Mouse (Mus musculus) bone marrow, adult 2 months (tissue): ENCODE data around the gene Slc17a8. TPM values are rescaled to one million over a fixed set of nuclear protein-coding genes. Genes with fewer than 3 reads are reported as not detected.

Experiments used
- H3K27ac ChIP-seq: fragments of 200-500 bp; 2 replicates; pipeline ENCODE4 v1.5.1; 2012; ENCODE audit warnings: low read depth, mild to moderate bottlenecking, control low read depth, inconsistent platforms, low read length; ENCODE audit not compliant: control insufficient read depth, poor library complexity, insufficient read depth
- H3K4me1 ChIP-seq: fragments of 200-500 bp; 2 replicates; pipeline ENCODE4 v1.6.1; 2011; ENCODE audit warnings: low read length; ENCODE audit not compliant: control insufficient read depth, insufficient read depth
- H3K4me3 ChIP-seq: fragments of 200-500 bp; replicated peaks from 2 replicates; pipeline ENCODE3; 2011; ENCODE audit warnings: mild to moderate bottlenecking, low read depth, low read length, control low read depth; ENCODE audit not compliant: control insufficient read depth
- CTCF ChIP-seq: fragments of 200-500 bp; IDR thresholded peaks from 2 replicates; pipeline ENCODE4 v1.5.1; 2011; ENCODE audit warnings: low read length, control low read depth; ENCODE audit not compliant: control insufficient read depth, insufficient read depth
- POLR2A ChIP-seq: fragments of 200-500 bp; IDR thresholded peaks from 2 replicates; pipeline ENCODE4 v1.6.1; 2011; ENCODE audit warnings: low read depth, mild to moderate bottlenecking, control low read depth, low read length, borderline replicate concordance; ENCODE audit not compliant: control insufficient read depth
- WGBS: fragments of 180-500 bp; shearing (Covaris S2); methylation state at CpG from one replicate; pipeline ENCODE4 v1.1.7; 2018; 5-methylcytosine and 5-hydroxymethylcytosine counted together
- polyA plus RNA-seq: library from polyadenylated mRNA; stranded (reverse); fragments of >200 nt; gene quantifications from 2 replicates; pipeline ENCODE4 v1.2.4, GENCODE M21; 2011; ENCODE audit warnings: low replicate concordance; ENCODE audit not compliant: missing spikeins, insufficient read depth, insufficient read length

The Slc17a8 gene
- polyA plus RNA-seq, 1 experiment: not detected

- Histone ChIP-seq H3K27ac (no peak overlapping the region), H3K4me3 (no peak overlapping the region), H3K4me1 (no peaks in the 10 kb centered on the region)
- TF ChIP-seq CTCF: no peak
- WGBS: 61% methylated on average over 2 of the region's 2 CpGs
Measured at GRCm38 (mm10) chr10:89531976-89532375, 89.1 kb downstream of the Slc17a8 start.

GRCm38 (mm10) chr10:89531194-89531634, 89.8 kb downstream of the Slc17a8 start:
- Histone ChIP-seq H3K27ac (no peak overlapping the region), H3K4me3 (no peak overlapping the region), H3K4me1 (no peaks in the 10 kb centered on the region)
- 83% methylated on average over 5 of the region's 5 CpGs for WGBS
- TF ChIP-seq POLR2A: no peak
- TF ChIP-seq CTCF: no peak

- TF ChIP-seq CTCF: no peak
- no peak for TF ChIP-seq POLR2A
- 85% methylated on average over 5 of the region's 5 CpGs for WGBS
- Histone ChIP-seq H3K4me3 (no peak overlapping the region), H3K27ac (no peak overlapping the region), H3K4me1 (no peaks in the 10 kb centered on the region)
Measured at GRCm38 (mm10) chr10:89527054-89527453, 94.0 kb downstream of the Slc17a8 start.

GRCm38 (mm10) chr10:89525823-89526222, 95.2 kb downstream of the Slc17a8 start:
- Histone ChIP-seq H3K4me3 (no peak overlapping the region), H3K27ac (no peak overlapping the region), H3K4me1 (no peaks in the 10 kb centered on the region; the same call in 1 of the 2 replicates)
- 89% methylated on average over 2 of the region's 2 CpGs for WGBS
- TF ChIP-seq POLR2A: no peak
- no peak for TF ChIP-seq CTCF

Other genes with a start within 250 kb of the Slc17a8 start
- 3.3 and 5.9 TPM in 2 replicates for gene Gas2l3, start 177.3 kb downstream of the Slc17a8 start, polyA plus RNA-seq
- 2.6 TPM in 1 of 2 replicates, not detected in the other for gene Nr1h4, start 87.7 kb downstream of the Slc17a8 start, polyA plus RNA-seq
- 8.8 and 11.8 TPM in 2 replicates for gene Scyl2, start 65.0 kb upstream of the Slc17a8 start, polyA plus RNA-seq
- 2.7 and 3.7 TPM in 2 replicates for gene Actr6, start 111.0 kb upstream of the Slc17a8 start, polyA plus RNA-seq
- 10.0 and 20.4 TPM in 2 replicates for gene Uhrf1bp1l, start 123.7 kb upstream of the Slc17a8 start, polyA plus RNA-seq